Mouse (Mus musculus) gastrocnemius, adult 2 months (tissue): ENCODE data around the gene Thtpa. TPM values are rescaled to one million over a fixed set of nuclear protein-coding genes. Genes with fewer than 3 reads are reported as not detected.
A peak's percentile ranks its signal among the peaks of the same experiment; 100 is the strongest.

Source experiments
- DNase-seq: peaks from one replicate; pipeline ENCODE4 v3.0.0; 2022
- H3K27ac ChIP-seq: fragments of 200-600 bp; 2 replicates; pipeline ENCODE4 v1.8.1; 2022; ENCODE audit warnings: mild to moderate bottlenecking
- H3K4me3 ChIP-seq: fragments of 200-600 bp; 2 replicates; pipeline ENCODE4 v1.8.1; 2022; ENCODE audit warnings: mild to moderate bottlenecking, moderate library complexity
- CTCF ChIP-seq: fragments of 200-600 bp; IDR thresholded peaks from 2 replicates; pipeline ENCODE4 v1.8.1; 2022; ENCODE audit warnings: antibody characterized with exemption, mild to moderate bottlenecking, moderate library complexity
- intact Hi-C: fragments of 180-260 bp; cut with DNase I; formaldehyde crosslinking; loops from one replicate; pipeline ENCODE4 v1.15.1; 2025
- total RNA-seq, 2 experiments: library from RNA; stranded (reverse); gene quantifications; 2 replicates each; pipeline ENCODE4 v1.2.3; 2021

The Thtpa gene
- total RNA-seq, 2 experiments from 2014 or later, result 12.6 to 14.3 TPM

GRCm38 (mm10) chr14:55113351-55113974, 18.9 kb downstream of the Thtpa start:
- no peak for DNase-seq
- Histone ChIP-seq H3K4me3 (peak overlapping the region; percentile 78; the same call in 1 of the 2 replicates), H3K27ac (no peak overlapping the region)
- TF ChIP-seq CTCF, result no peak
- intact Hi-C loops, result no loop called here

DNA sequence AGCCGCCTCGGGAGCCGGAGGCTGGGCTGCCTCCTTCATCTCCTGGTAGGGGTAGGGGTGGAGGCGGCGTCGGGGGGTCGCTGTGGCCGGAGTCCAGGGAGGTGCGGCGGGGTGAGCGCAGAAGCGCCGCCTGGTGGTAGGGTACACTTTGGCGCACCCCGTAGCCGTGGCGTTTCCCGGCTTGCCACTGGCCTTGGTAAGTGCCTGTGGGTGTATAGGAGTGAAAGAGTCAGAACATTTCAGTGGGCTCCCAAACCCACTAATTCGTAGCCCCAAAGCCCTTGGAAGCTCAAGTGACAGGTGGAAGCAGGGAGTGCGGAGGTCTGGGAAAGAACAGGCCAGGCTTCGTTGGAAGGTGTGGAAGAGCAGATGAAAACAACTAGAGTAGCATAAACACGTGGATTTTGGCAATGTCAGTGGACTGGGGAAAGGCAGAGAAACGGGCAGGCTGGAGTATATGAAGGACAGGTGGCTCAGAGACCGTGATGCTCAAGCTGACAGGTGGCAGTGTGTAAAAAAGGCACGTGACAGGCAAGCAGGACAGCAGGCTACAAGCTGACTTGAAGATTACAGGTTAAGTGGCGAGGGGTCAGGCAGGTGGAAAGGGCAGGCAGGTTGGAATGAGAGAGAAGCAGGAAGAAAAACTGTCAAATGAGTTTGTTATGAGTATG, 19.5 kb downstream of the Thtpa start:
- peak overlapping the region; percentile 78 for H3K4me3 ChIP-seq
- DNase-seq, result no peak
- no peak overlapping the region for H3K27ac ChIP-seq
- intact Hi-C loops, result no loop called here
- TF ChIP-seq CTCF, result peak; percentile 60

GRCm38 (mm10) chr14:55114759-55115701, 20.4 kb downstream of the Thtpa start:
- peak overlapping the region; percentile 78 for H3K4me3 ChIP-seq
- DNase-seq, result peak; percentile 77

GRCm38 (mm10) chr14:55115846-55116245, 21.3 kb downstream of the Thtpa start:
- Histone ChIP-seq H3K4me3 (peak overlapping the region; percentile 78), H3K27ac (no peak overlapping the region)
- TF ChIP-seq CTCF, result no peak
- intact Hi-C loops, result no loop called here
- no peak for DNase-seq

More at GRCm38 (mm10) chr14:55114759-55115701, 20.4 kb downstream of the Thtpa start:
- TF ChIP-seq CTCF, result peak; percentile 18; the same call in 1 of the 2 replicates
- H3K27ac ChIP-seq, result peak overlapping the region; percentile 54
- intact Hi-C loops, result no loop called here

DNA sequence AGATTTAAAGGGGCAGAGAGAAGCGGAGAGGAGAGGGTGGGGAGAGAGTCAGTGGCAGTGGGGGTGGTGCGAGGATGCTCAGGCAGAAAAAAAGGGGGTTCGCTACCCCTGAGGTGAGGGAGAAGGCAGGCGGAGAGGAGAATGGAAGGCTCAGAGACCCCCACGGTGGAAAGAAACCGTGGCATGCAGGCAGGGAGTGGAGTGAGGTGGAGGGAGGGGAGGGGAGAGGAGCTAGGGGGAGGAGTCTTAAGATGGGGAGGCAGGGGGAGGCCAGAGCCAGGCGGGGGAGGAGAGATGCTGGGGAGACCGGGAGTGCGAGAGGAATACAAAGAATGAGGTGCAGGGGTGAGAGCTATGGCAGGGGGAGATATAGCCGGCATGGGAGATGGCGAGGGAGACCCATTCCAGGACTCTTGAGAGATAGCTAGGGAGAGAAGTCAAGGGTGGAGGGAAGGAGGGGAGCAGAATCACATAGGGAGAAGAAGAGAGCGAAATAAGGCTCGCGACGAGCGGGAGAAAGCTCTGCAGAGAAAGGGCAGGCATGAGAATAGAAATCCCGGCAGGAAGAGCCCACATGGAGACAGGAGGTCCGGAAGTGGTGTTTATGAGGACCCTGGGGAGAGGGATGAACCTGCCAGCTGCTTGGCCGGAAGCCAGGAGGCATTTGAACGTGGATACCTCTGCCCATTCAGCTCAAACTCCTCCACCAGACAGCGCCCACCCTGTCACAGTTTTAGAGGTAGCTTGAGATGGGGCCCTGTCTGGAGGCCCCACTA, 22.0 kb downstream of the Thtpa start, which contains the start of gene Jph4:
Gene Jph4 (minus strand): TSS at position 511 of the 776 bp plus-strand sequence.
- intact Hi-C loops, result no loop called here
- H3K4me3 ChIP-seq, result peak within 1 kb of the TSS; percentile 78
- no peak for TF ChIP-seq CTCF
- no peak within 1 kb of the TSS for H3K27ac ChIP-seq
- no peak for DNase-seq

- TF ChIP-seq CTCF, result no peak
- Histone ChIP-seq H3K4me3 (no peak overlapping the region), H3K27ac (no peak overlapping the region)
- DNase-seq, result peak; percentile 81
- intact Hi-C loops, result no loop called here
Observed at GRCm38 (mm10) chr14:55118852-55119251, 24.3 kb downstream of the Thtpa start.

GRCm38 (mm10) chr14:55119421-55120134, 25.0 kb downstream of the Thtpa start:
- TF ChIP-seq CTCF, result peak; percentile 50
- H3K4me3 ChIP-seq, result no peak overlapping the region
- intact Hi-C loops, result loop anchor here (5.0 kb wide), 1 partner anchor 318 kb away; no protein-coding TSS in a partner anchor
- H3K27ac ChIP-seq, result no peak overlapping the region
- no peak for DNase-seq

GRCm38 (mm10) chr14:55121947-55122346, 27.4 kb downstream of the Thtpa start:
- TF ChIP-seq CTCF, result peak; percentile 78
- intact Hi-C loops, result loop anchor here (1.0 to 5.0 kb wide), 2 partner anchors 39 to 315 kb away; no protein-coding TSS in a partner anchor
- H3K27ac ChIP-seq, result no peak overlapping the region
- H3K4me3 ChIP-seq, result peak overlapping the region; percentile 32
- peak; percentile 91 for DNase-seq

DNA sequence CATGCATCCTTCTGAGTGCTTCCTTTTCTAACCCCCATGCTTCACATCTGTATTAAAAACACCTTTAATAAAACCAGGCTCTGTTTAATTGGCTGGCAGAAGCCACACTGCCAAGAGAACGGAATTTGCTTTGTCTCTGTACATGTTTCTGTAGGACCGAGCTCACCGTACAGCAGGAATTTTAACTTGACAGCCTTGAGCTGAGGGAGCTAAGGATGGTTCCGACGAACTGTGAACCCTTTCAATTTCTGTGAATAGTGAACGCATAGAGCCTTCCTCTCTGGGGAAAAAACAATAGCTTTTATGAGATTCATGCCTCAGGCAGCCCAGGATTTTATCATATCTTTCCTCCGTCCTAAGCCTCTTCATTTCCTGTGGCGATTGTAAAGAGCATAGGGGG, 27.8 kb downstream of the Thtpa start:
- H3K27ac ChIP-seq, result no peak overlapping the region

DNA sequence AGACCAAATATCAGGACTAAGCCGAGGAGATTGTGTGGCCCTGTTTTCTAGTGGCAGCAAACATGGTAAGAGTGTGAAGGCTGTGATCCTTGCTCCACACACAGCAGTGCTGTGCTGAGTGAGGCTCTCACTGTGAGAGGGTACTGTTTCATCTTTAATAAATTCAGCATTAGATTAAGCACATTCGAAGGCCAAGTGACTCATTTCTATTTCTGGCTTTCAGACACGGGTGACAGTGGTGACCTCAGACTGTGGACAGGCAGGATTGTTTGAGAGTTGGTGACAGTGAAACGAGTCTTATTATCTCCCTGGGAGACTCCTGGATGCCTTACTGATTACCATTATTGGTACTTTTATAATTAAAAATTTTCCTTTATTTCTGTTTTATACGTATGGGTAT, 31.1 kb downstream of the Thtpa start:
- no peak overlapping the region for H3K4me3 ChIP-seq
- H3K27ac ChIP-seq, result no peak overlapping the region
- DNase-seq, result no peak
- intact Hi-C loops, result no loop called here
- no peak for TF ChIP-seq CTCF

More for the DNA sequence above, 27.8 kb downstream of the Thtpa start:
- H3K4me3 ChIP-seq, result peak overlapping the region; percentile 32
- TF ChIP-seq CTCF, result no peak
- DNase-seq, result no peak
- intact Hi-C loops, result loop anchor here (1.0 to 5.0 kb wide), 2 partner anchors 39 to 315 kb away; no protein-coding TSS in a partner anchor

DNA sequence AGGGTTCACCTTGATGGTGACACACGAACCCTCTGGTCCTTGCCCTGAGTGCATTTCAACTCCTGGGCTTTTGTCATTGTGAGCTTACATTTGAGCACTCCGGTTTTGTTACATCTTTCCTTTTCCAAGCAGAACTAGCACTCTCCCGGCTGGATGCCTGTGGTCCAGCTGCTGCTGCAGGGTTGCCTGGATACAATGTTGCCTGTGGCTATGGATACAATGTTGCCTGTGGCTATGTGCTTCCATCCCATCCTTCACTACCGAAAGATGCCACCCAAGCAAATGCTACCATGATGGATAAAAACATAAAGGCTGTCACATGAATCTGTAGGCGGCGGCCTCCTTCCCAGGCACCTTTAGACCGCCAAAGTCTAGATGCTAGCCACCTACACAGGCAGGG, 31.9 kb downstream of the Thtpa start:
- intact Hi-C loops, result no loop called here
- no peak for DNase-seq
- Histone ChIP-seq H3K27ac (no peak overlapping the region), H3K4me3 (no peak overlapping the region)
- TF ChIP-seq CTCF, result no peak
